Mouse (Mus musculus) telencephalon, adult 2 months (tissue): ENCODE measurements around the gene Bivm.

Experiments used
- DNase-seq: peaks from one replicate; pipeline ENCODE4 v3.0.0-alpha.2; 2011; ENCODE audit warnings: low read depth, low spot score

The Bivm gene

DNA sequence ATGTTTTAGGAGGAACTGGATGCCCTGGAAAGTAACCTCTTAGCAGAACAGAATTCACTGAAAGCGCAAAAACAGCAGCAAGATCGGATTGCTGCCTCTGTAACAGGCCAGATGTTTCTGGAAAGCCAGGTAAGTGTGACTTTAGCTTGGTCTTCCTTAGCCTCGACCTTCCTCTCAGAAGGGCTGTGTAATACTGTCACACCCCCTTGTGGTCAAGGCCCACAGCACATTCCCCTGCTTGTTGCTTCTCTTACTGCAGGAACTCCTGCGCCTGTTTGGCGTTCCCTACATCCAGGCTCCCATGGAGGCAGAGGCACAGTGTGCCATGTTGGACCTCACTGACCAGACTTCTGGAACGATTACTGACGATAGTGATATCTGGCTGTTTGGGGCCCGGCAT is 55.1 kb downstream of the Bivm start:
- no peak for DNase-seq

DNA sequence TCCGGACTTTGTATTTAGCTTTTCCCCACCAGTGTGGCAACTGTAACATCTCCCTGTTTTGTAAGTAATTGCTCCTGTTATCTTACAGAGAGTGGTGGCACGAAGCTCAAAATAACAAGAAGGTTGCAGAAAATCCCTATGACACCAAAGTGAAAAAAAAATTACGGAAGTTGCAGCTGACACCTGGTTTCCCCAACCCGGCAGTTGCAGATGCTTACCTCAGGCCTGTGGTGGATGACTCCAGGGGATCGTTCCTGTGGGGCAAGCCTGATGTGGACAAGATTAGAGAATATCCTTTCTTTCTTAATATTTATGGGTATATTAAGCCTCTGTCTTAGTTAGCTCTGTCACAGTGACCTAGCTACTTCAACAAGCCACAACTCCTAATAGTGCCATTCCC is 59.3 kb downstream of the Bivm start:
- no peak for DNase-seq

GRCm38 (mm10) chr1:44186396-44186795 is 67.6 kb downstream of the Bivm start:
- no peak for DNase-seq
